Mouse (Mus musculus): ENCODE results near the gene Lactbl1.

The Lactbl1 gene

GRCm38 (mm10) chr4:136685431-136685869 lies 63.0 kb downstream of the Lactbl1 start:
- no peak for DNase-seq (ENCODE audit: low spot score)

GRCm38 (mm10) chr4:136688113-136688512 lies 65.7 kb downstream of the Lactbl1 start:
- no peak for DNase-seq (ENCODE audit: low spot score)
